Mouse (Mus musculus) subcutaneous adipose tissue, adult 2 months (tissue): ENCODE results near the gene Ttc39d. TPM values are rescaled to one million over a fixed set of nuclear protein-coding genes. Genes with fewer than 3 reads are reported as not detected.

Source experiments
- polyA plus RNA-seq: library from polyadenylated mRNA; depleted of rRNA; stranded (reverse); fragments of >200 nt; gene quantifications from 2 replicates; pipeline ENCODE4 v1.2.3, GENCODE M21; 2012; ENCODE audit warnings: low replicate concordance; rRNA removed

Ttc39d gene
- 0.04 TPM in 1 of 2 replicates, not detected in the other for polyA plus RNA-seq

GRCm38 (mm10) chr17:80206671-80207581, at the start of gene Ttc39d, which contains the start of gene Srsf7:
TSS of gene Ttc39d (plus strand) at chr17:80207460.
TSS of gene Srsf7 (minus strand) at chr17:80207307.

GRCm38 (mm10) chr17:80224326-80225116, 17.3 kb downstream of the Ttc39d start, which contains the start of gene Gemin6:
TSS of gene Gemin6 (plus strand) at chr17:80224441.

Other genes with a start within 250 kb of the Ttc39d start
- 13.5 and 22.0 TPM in 2 replicates for gene Hnrnpll, start 145.1 kb upstream of the Ttc39d start, polyA plus RNA-seq
- gene Galm, start 80.0 kb upstream of the Ttc39d start, polyA plus RNA-seq, result 37.4 and 46.1 TPM in 2 replicates
- 29.8 and 75.2 TPM in 2 replicates for gene Srsf7, start 153 bp upstream of the Ttc39d start, polyA plus RNA-seq
- 3.4 and 4.7 TPM in 2 replicates for gene Gemin6, start 17.0 kb downstream of the Ttc39d start, polyA plus RNA-seq
- 4.3 and 7.4 TPM in 2 replicates for gene Morn2, start 82.7 kb downstream of the Ttc39d start, polyA plus RNA-seq
- gene Dhx57, start 83.0 kb downstream of the Ttc39d start, polyA plus RNA-seq, result 7.9 and 13.7 TPM in 2 replicates
- 0.23 and 0.81 TPM in 2 replicates for gene Arhgef33, start 99.9 kb downstream of the Ttc39d start, polyA plus RNA-seq
- not detected in 2 replicates for gene Gm10190, start 166.1 kb downstream of the Ttc39d start, polyA plus RNA-seq